Mouse (Mus musculus): ENCODE data around the gene Prkg1.

Prkg1 gene

GRCm38 (mm10) chr19:31743241-31744045 is 21.4 kb downstream of the Prkg1 start:
- DNase-seq (ENCODE audit: low read depth, low spot score) = no peak

GRCm38 (mm10) chr19:31714900-31715299 is 49.9 kb downstream of the Prkg1 start:
- no peak for DNase-seq (ENCODE audit: low read depth, low spot score)

GRCm38 (mm10) chr19:31714418-31714817 is 50.4 kb downstream of the Prkg1 start:
- no peak for DNase-seq (ENCODE audit: low read depth, low spot score)

GRCm38 (mm10) chr19:31713321-31713720 is 51.5 kb downstream of the Prkg1 start:
- DNase-seq (ENCODE audit: low read depth, low spot score) = no peak

- no peak for DNase-seq (ENCODE audit: low read depth, low spot score)
These were observed 54.5 kb downstream of the Prkg1 start for GRCm38 (mm10) chr19:31710336-31710735.

- DNase-seq (ENCODE audit: low read depth, low spot score) = no peak
These were observed 60.8 kb downstream of the Prkg1 start for GRCm38 (mm10) chr19:31703991-31704390.

GRCm38 (mm10) chr19:31698916-31699315 is 65.9 kb downstream of the Prkg1 start:
- no peak for DNase-seq (ENCODE audit: low read depth, low spot score)

GRCm38 (mm10) chr19:31680821-31681220 is 84.0 kb downstream of the Prkg1 start:
- DNase-seq (ENCODE audit: low read depth, low spot score) = no peak

- no peak for DNase-seq (ENCODE audit: low read depth, low spot score)
These were observed 86.5 kb downstream of the Prkg1 start for GRCm38 (mm10) chr19:31678324-31678723.

GRCm38 (mm10) chr19:31671726-31672125 is 93.1 kb downstream of the Prkg1 start:
- no peak for DNase-seq (ENCODE audit: low read depth, low spot score)

- DNase-seq (ENCODE audit: low read depth, low spot score) = no peak
These were observed 99.8 kb downstream of the Prkg1 start for GRCm38 (mm10) chr19:31665007-31665406.

GRCm38 (mm10) chr19:31664159-31664991 is 100.5 kb downstream of the Prkg1 start:
- no peak for DNase-seq (ENCODE audit: low read depth, low spot score)

GRCm38 (mm10) chr19:31663437-31664158 is 101.2 kb downstream of the Prkg1 start:
- no peak for DNase-seq (ENCODE audit: low read depth, low spot score)

GRCm38 (mm10) chr19:31662802-31663201 is 102.0 kb downstream of the Prkg1 start:
- DNase-seq (ENCODE audit: low read depth, low spot score) = no peak

GRCm38 (mm10) chr19:31658751-31659397 is 106.0 kb downstream of the Prkg1 start:
- no peak for DNase-seq (ENCODE audit: low read depth, low spot score)

- no peak for DNase-seq (ENCODE audit: low read depth, low spot score)
These were observed 108.6 kb downstream of the Prkg1 start for GRCm38 (mm10) chr19:31656256-31656655.

- no peak for DNase-seq (ENCODE audit: low read depth, low spot score)
These were observed 109.0 kb downstream of the Prkg1 start for GRCm38 (mm10) chr19:31655826-31656225.

GRCm38 (mm10) chr19:31654022-31654421 is 110.8 kb downstream of the Prkg1 start:
- DNase-seq (ENCODE audit: low read depth, low spot score) = no peak

GRCm38 (mm10) chr19:31650452-31650851 is 114.4 kb downstream of the Prkg1 start:
- no peak for DNase-seq (ENCODE audit: low read depth, low spot score)

- no peak for DNase-seq (ENCODE audit: low read depth, low spot score)
These were observed 117.3 kb downstream of the Prkg1 start for GRCm38 (mm10) chr19:31647492-31647891.
